Mouse (Mus musculus): ENCODE data around the gene Nrxn2.

Nrxn2 gene

DNA sequence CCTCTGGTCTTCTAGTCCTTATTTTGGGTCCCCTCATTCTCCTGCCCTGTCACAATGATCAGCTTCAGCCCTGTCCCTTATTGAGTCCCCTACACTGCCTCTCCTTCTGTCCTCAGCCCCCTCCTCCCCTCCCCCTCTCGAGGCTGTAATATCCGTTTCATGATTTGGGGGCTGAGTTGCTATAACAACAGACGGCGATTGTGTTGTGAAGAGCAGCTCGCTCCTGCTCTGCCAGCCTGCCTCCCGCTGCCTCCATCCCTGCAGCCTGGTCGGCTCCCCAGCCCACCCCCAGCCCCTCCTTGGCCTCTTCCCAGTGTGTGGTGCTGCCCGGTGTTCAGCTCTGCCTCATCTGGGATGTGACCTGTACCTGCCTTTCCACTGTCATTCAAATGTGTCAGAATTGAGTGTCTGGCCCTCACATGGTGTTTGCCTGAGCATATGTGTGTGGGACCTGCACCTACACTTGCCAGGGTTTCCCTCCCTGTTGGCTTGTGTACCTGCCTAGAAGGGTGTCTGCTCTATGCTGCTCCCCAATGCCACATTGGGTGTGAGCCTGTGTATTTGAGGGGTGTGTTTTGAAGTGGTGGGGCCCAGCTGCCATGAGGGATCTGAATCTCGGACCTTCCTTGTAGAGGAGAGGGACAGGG lies 2.3 kb upstream of the Nrxn2 start:
- DNase-seq (ENCODE audit: low read depth, low spot score): no peak

GRCm38 (mm10) chr19:6416894-6417761 lies 1.4 kb upstream of the Nrxn2 start:
- no peak for DNase-seq (ENCODE audit: low read depth, low spot score)

- DNase-seq (ENCODE audit: low read depth, low spot score): no peak
Observed at GRCm38 (mm10) chr19:6418984-6419692, 607 bp downstream of the Nrxn2 start.

DNA sequence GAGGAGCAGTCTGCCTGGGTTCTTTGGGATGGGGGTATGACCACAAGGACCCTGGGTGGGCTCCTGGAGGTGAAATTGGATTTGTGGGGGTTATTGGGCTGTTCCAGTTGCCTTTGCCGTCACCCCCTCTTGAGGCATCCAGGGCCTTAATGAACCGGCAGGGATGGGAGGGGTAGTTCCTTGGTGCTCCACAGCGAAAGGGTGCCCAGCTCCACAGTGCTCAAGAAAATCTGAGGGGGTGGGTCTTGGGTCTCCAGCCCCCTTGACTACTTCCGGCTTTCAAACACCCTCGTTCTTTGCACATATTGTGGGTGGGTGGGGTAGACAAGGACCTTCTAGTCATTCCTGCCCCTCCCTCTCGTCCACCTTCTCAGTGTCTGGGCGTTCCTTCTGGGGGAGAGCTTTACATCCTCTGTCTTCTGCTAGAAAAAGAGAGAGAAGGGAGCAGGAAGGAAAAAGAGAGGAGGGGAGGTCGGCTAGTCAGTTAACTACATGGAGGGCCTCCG lies 1.3 kb downstream of the Nrxn2 start:
- no peak for DNase-seq (ENCODE audit: low read depth, low spot score)

- no peak for DNase-seq (ENCODE audit: low read depth, low spot score)
Observed at GRCm38 (mm10) chr19:6420481-6421210, 2.1 kb downstream of the Nrxn2 start.

GRCm38 (mm10) chr19:6421211-6421590 lies 2.7 kb downstream of the Nrxn2 start:
- no peak for DNase-seq (ENCODE audit: low read depth, low spot score)

DNA sequence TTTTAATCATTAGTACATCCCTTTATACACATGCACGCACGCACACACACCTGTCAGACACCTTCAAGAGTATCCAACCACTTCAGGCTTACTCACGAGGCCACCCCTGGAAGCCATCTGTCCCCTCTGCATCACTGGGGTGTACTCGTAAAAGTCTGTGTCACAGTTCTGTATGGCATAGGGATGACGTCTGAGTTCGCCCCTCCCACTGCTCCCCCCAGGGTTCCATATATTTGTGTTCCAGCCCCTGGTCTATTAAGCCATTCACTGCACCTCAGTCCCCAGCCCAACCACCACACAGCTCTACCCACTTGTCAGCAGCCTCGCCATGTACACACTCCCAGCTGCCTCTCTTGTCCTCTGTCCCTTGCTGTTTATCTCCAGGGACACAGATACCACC lies 3.5 kb downstream of the Nrxn2 start:
- no peak for DNase-seq (ENCODE audit: low read depth, low spot score)

- DNase-seq (ENCODE audit: low read depth, low spot score): no peak
Observed at GRCm38 (mm10) chr19:6423241-6423640, 4.7 kb downstream of the Nrxn2 start.

DNA sequence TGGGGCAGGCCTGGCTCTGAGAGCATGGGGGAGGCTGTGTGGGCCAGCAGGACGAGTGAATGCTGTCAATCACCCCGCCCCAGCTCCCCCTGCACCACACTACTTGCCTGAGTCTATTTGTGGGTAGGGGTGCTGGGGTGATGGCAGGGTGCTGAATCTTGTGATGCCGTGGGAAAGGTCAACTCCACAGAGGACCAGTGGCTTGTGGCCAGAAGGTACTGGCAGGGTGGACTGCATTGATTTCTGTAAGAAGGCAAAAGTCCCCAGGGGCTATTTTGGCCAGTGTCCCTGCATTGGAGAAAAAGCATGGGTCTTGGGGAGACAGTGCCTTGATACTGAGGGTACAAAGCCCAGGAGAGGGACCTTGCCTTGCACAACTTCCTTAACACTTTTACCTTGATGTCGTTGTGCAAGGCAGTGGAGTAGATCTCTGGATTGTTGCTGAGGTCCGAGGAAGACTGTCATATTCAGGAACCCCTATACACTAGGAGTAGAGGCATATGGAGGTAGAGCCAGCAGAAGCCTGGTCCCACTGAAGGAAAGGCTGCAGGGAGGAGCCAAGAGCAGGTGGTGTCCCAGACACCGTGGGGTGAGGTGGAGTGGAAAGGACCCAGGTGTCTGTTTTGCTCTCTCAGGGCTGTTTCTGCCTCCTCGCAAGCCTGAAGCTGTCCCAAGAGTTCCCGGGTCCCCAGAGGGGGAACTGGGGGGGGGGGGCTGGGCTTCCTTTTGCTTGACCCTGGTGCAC lies 5.8 kb downstream of the Nrxn2 start:
- DNase-seq (ENCODE audit: low read depth, low spot score): no peak

GRCm38 (mm10) chr19:6425595-6425994 lies 7.1 kb downstream of the Nrxn2 start:
- DNase-seq (ENCODE audit: low read depth, low spot score): no peak

- DNase-seq (ENCODE audit: low read depth, low spot score): no peak
Observed at GRCm38 (mm10) chr19:6426703-6427500, 8.4 kb downstream of the Nrxn2 start.

DNA sequence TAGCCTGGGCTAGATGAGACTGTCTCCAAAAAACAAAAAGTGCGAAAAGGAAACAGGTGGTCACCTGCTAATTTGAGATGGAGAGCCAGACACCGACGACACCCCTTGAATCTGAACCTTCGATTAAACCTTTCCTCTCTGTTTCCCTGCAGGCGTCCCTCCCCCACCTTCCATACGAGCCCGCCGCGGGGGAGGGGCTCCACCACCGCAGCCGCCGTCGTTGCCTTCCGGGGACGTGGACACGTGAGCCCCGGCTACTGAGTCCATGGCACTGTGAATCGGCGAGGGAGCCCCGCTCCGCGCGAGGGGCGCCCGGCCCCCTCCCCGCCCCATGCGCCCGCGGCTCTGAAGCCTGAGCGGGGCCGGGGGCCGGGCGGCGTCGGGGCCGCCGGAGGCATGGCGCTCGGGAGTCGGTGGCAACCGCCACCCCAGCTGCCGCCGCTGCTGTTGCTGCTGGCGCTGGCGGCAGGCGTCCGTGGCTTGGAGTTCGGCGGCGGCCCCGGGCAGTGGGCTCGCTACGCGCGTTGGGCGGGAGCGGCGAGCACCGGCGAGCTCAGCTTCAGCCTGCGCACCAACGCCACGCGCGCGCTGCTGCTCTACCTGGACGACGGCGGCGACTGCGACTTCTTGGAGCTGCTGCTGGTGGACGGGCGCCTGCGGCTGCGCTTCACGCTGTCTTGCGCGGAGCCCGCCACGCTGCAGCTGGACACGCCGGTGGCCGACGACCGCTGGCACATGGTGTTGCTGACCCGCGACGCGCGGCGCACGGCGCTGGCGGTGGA lies 9.3 kb downstream of the Nrxn2 start:
- no peak for DNase-seq (ENCODE audit: low read depth, low spot score)

GRCm38 (mm10) chr19:6428501-6429200 lies 10.1 kb downstream of the Nrxn2 start:
- no peak for DNase-seq (ENCODE audit: low read depth, low spot score)

DNA sequence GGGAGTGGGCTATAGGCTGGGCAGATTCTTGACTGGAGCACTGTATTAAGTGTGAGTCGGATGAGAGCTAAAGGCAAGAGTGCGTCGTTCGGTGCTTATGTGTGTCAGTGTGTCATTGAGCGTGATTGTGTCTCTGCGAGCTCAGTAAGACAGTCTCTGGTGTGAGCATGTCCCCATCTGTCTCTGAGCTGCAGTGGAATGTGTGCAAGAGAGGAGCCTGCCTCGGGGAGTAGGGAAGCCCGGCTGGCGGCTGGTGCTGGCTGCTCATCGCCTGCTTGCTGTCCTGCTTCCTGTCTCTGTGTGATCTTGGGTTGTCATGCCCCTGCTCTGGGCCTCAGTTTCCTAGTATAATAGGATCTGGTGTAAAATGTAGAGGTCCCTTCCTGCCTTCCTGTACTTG lies 24.5 kb downstream of the Nrxn2 start:
- DNase-seq (ENCODE audit: low read depth, low spot score): no peak

- no peak for DNase-seq (ENCODE audit: low read depth, low spot score)
Observed at GRCm38 (mm10) chr19:6445761-6446423, 27.4 kb downstream of the Nrxn2 start.

DNA sequence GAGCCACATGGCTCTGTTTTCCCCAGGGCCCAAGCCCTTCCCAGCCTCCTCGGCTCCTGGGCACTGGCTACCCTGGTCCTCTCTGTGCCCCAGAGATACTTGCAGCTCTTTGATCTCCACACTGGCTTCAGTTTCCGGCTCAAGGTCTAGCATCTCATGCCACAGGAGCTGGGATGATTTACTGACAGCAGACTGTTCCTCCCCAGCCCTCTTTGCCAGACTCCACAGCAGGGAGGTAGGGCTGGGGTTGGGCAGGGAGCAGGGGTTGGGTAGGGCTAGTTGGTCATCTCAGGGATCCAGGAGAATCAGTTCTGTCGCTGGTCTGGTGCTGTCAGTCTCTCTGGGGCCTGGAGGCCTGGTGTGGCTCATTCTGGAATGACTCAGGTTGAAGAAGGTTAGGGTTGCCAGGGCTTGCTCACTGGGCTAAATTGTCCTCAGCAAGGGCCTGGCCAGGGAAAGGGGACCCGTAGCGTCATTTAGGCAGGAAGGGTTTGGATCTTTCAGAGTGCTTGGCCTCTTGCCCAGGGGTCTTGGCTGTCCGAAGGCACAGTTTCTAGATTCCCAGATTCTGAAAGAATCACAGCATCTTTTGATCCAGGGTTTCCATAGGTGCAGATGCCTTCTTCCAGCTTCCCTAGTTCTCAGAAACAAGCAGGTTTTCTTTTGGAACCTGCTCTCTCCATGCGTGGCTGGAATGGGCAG lies 28.4 kb downstream of the Nrxn2 start:
- no peak for DNase-seq (ENCODE audit: low read depth, low spot score)

DNA sequence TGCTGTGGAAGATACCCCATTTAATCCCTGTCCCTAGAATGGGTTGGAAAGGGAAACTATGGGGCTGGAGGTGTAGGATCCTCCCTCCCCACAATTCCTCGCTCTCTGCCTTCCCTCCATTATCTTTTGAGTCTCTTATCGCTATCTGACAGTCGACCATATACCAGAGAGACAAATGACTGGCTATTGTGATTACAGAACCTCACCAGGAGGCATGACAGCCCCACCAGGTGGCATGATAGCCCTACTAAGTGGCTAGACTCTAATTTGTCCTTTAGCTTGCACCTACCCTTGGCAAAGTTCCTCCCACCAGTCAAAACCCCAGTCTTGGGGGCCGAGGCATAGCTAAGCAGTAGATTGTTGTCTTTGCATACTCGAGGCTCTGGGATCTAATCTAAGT lies 30.2 kb downstream of the Nrxn2 start:
- DNase-seq (ENCODE audit: low read depth, low spot score): no peak

- DNase-seq (ENCODE audit: low read depth, low spot score): no peak
Observed at GRCm38 (mm10) chr19:6449841-6450240, 31.3 kb downstream of the Nrxn2 start.

Measured in retina, postnatal 7 days (tissue).